In the genomic region with DNA sequence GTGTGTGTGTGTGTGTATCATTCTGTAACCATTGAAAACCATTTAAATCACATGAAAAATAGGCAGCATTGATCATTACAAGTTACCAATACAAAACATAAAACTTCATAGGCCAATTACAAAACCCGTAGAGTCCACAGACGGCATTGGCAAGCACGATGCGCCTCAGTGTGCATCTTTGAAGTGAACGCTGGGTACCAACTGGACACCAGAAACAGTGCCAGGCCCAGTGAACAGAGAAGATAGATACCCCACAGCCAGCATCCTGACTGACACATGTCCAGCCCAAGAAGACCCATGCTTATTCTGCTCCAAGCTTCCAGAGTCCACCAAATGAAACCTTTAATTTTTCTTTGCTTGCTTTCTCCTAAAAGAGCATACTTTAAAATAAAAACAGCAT, we compare ENCODE assay signal across 12 mouse cellular contexts. TPM values are rescaled to one million over a fixed set of nuclear protein-coding genes. Genes with fewer than 3 reads are reported as not detected.
"Had no signal": no experiment of that assay in that cellular context is flagged by ENCODE, and none has a peak within 500 bp of the region (broad histone marks: within the 10 kb centered on the region; RNA-seq: fewer than 3 reads in every experiment).

No protein-coding gene starts in this region.

- H3K4me2 ChIP-seq: limb, embryonic 12.5 days; liver, embryonic 13.5 days; midbrain, embryonic 12.5 days; stomach, embryonic 15.5 days had no signal

- H3K9ac ChIP-seq: limb, embryonic 12.5 days; liver, embryonic 13.5 days; liver, postnatal 0 days; midbrain, embryonic 12.5 days; stomach, embryonic 15.5 days had no signal

- DNase-seq: kidney, postnatal 10 days; kidney, postnatal 4 days; liver; liver, embryonic 13.5 days; liver, postnatal 0 days; right cerebral cortex, postnatal 14 days; thymus, adult 2 months; thymus, postnatal 25 days had no signal

- H3K9me3 ChIP-seq: limb, embryonic 12.5 days; liver, embryonic 13.5 days; midbrain, embryonic 12.5 days; stomach, embryonic 15.5 days had no signal

- H3K4me1 ChIP-seq: limb, embryonic 12.5 days; liver, embryonic 13.5 days; midbrain, embryonic 12.5 days; stomach, embryonic 15.5 days had no signal

- ATAC-seq: liver, postnatal 0 days had no signal

- H3K36me3 ChIP-seq: limb, embryonic 12.5 days; liver, embryonic 13.5 days; midbrain, embryonic 12.5 days; stomach, embryonic 15.5 days had no signal

- H3K27ac ChIP-seq: layer of hippocampus, adult 2 months; limb, embryonic 12.5 days; liver, embryonic 13.5 days; midbrain, embryonic 12.5 days; stomach, embryonic 15.5 days had no signal

- H3K4me3 ChIP-seq: layer of hippocampus, adult 2 months; limb, embryonic 12.5 days; liver, embryonic 13.5 days; midbrain, embryonic 12.5 days; stomach, embryonic 15.5 days had no signal

- H3K27me3 ChIP-seq: limb, embryonic 12.5 days; liver, embryonic 13.5 days; midbrain, embryonic 12.5 days; stomach, embryonic 15.5 days had no signal

RNA-seq across cellular contexts. Expression of a gene that starts 18.2 kb away (rescaled TPM):
- polyA plus RNA-seq: liver, postnatal 0 days; thymus, adult 2 months had no signal
